Mouse (Mus musculus): Measurements from ENCODE around the gene Selplg. TPM values are rescaled to one million over a fixed set of nuclear protein-coding genes. Genes with fewer than 3 reads are reported as not detected.
A peak's percentile ranks its signal among the peaks of the same experiment; 100 is the strongest.

Selplg gene
- polyA plus RNA-seq, 1 experiment from 2014 or later: 2.0 TPM

- Histone ChIP-seq H3K9ac (ENCODE audit: low read length) (peak within 1 kb of the TSS; percentile 93), H3K4me1 (replicated peaks; ENCODE audit: control insufficient read depth, insufficient read depth) (peaks cover 5% of the 10 kb centered on the region; the same call in 1 of the 2 replicates), H3K36me3 (ENCODE audit: control insufficient read depth, insufficient read depth, low read length) (peaks cover 15% of the 10 kb centered on the region; the same call in 1 of the 2 replicates), H3K4me3 (ENCODE audit: low read depth, low read length) (peak within 1 kb of the TSS; percentile 99), H3K27ac (replicated peaks) (peak within 1 kb of the TSS; percentile 97), H3K9me3 (ENCODE audit: control insufficient read depth, low read length) (no peaks in the 10 kb centered on the region), H3K4me2 (replicated peaks; ENCODE audit: low read depth) (peak within 1 kb of the TSS; percentile 93), H3K27me3 (ENCODE audit: control insufficient read depth, insufficient read depth, low read length) (no peaks in the 10 kb centered on the region)
- TF ChIP-seq CTCF (IDR thresholded peaks at IDR 0.05; ENCODE audit: low read depth): peak; percentile 7; the same call in 1 of the 2 replicates
- TF ChIP-seq EP300 (optimal IDR thresholded peaks at IDR 0.05): no peak
- WGBS: under 1% methylated on average over 47 of the region's 49 CpGs
- ATAC-seq (ENCODE audit: low FRiP score, low TSS enrichment): peak; percentile 90
- DNase-seq (ENCODE audit: low spot score): peak; percentile 95
These were observed 60.0 kb downstream of the Selplg start, which contains the start of the genes Sart3 and Iscu for GRCm38 (mm10) chr5:113772450-113772895. Gene Sart3, minus strand, starts transcription at chr5:113772510. Gene Iscu, plus strand, starts transcription at chr5:113772748.

GRCm38 (mm10) chr5:113771213-113772162 is 61.0 kb downstream of the Selplg start:
- no peaks in the 10 kb centered on the region for H3K9me3 ChIP-seq (ENCODE audit: control insufficient read depth, low read length)
- peak overlapping the region; percentile 97 for H3K27ac ChIP-seq (replicated peaks)
- H3K36me3 ChIP-seq (ENCODE audit: control insufficient read depth, insufficient read depth, low read length): peaks cover 9% of the 10 kb centered on the region; the same call in 1 of the 2 replicates
- WGBS: under 1% methylated on average over 94 of the region's 97 CpGs
- DNase-seq (ENCODE audit: low spot score) (peak; percentile 83), ATAC-seq (ENCODE audit: low FRiP score, low TSS enrichment) (peak; percentile 86)
- peak overlapping the region; percentile 99 for H3K4me3 ChIP-seq (ENCODE audit: low read depth, low read length)
- H3K4me2 ChIP-seq (replicated peaks; ENCODE audit: low read depth): peak overlapping the region; percentile 93
- H3K4me1 ChIP-seq (replicated peaks; ENCODE audit: control insufficient read depth, insufficient read depth): peaks cover 5% of the 10 kb centered on the region; the same call in 1 of the 2 replicates
- TF ChIP-seq CTCF (IDR thresholded peaks at IDR 0.05; ENCODE audit: low read depth) (no peak), EP300 (optimal IDR thresholded peaks at IDR 0.05) (peak; percentile 93)
- H3K9ac ChIP-seq (ENCODE audit: low read length): peak overlapping the region; percentile 93
- no peaks in the 10 kb centered on the region for H3K27me3 ChIP-seq (ENCODE audit: control insufficient read depth, insufficient read depth, low read length)

GRCm38 (mm10) chr5:113768806-113769205 is 63.6 kb downstream of the Selplg start:
- Histone ChIP-seq H3K36me3 (ENCODE audit: control insufficient read depth, insufficient read depth, low read length) (no peaks in the 10 kb centered on the region), H3K9ac (ENCODE audit: low read length) (no peak overlapping the region), H3K4me1 (replicated peaks; ENCODE audit: control insufficient read depth, insufficient read depth) (peaks cover 5% of the 10 kb centered on the region; the same call in 1 of the 2 replicates), H3K4me3 (ENCODE audit: low read depth, low read length) (no peak overlapping the region), H3K27me3 (ENCODE audit: control insufficient read depth, insufficient read depth, low read length) (no peaks in the 10 kb centered on the region), H3K9me3 (ENCODE audit: control insufficient read depth, low read length) (no peaks in the 10 kb centered on the region), H3K27ac (replicated peaks) (no peak overlapping the region), H3K4me2 (replicated peaks; ENCODE audit: low read depth) (no peak overlapping the region)
- ATAC-seq (ENCODE audit: low FRiP score, low TSS enrichment): no peak
- TF ChIP-seq EP300 (optimal IDR thresholded peaks at IDR 0.05) (no peak), CTCF (IDR thresholded peaks at IDR 0.05; ENCODE audit: low read depth) (no peak)
- WGBS: 89% methylated on average over 8 of the region's 8 CpGs
- DNase-seq (ENCODE audit: low spot score): no peak

Other genes with a start within 250 kb of the Selplg start
- gene Cmklr1, start 182.2 kb downstream of the Selplg start, polyA plus RNA-seq (2015; fragmentation: Nextera tagmentation; extraction: Ambion mirVana): 2.0 and 2.6 TPM in 2 replicates
- not detected in 2 replicates for gene 1700069L16Rik, start 107.9 kb downstream of the Selplg start, polyA plus RNA-seq (2015; fragmentation: Nextera tagmentation; extraction: Ambion mirVana)
- gene Ficd, start 96.8 kb downstream of the Selplg start, polyA plus RNA-seq (2015; fragmentation: Nextera tagmentation; extraction: Ambion mirVana): 5.5 and 6.0 TPM in 2 replicates
- 10.4 and 11.2 TPM in 2 replicates for gene Sart3, start 60.1 kb downstream of the Selplg start, polyA plus RNA-seq (2015; fragmentation: Nextera tagmentation; extraction: Ambion mirVana)
- 154 and 166 TPM in 2 replicates for gene Iscu, start 59.9 kb downstream of the Selplg start, polyA plus RNA-seq (2015; fragmentation: Nextera tagmentation; extraction: Ambion mirVana)
- 35.3 and 36.6 TPM in 2 replicates for gene Tmem119, start 32.1 kb downstream of the Selplg start, polyA plus RNA-seq (2015; fragmentation: Nextera tagmentation; extraction: Ambion mirVana)
- gene Coro1c, start 76.1 kb upstream of the Selplg start, polyA plus RNA-seq (2015; fragmentation: Nextera tagmentation; extraction: Ambion mirVana): 91.6 and 93.6 TPM in 2 replicates
- gene Ssh1, start 161.2 kb upstream of the Selplg start, polyA plus RNA-seq (2015; fragmentation: Nextera tagmentation; extraction: Ambion mirVana): 5.0 and 5.3 TPM in 2 replicates
- 0.15 and 0.24 TPM in 2 replicates for gene Dao, start 171.1 kb upstream of the Selplg start, polyA plus RNA-seq (2015; fragmentation: Nextera tagmentation; extraction: Ambion mirVana)
- gene Usp30, start 232.8 kb upstream of the Selplg start, polyA plus RNA-seq (2015; fragmentation: Nextera tagmentation; extraction: Ambion mirVana): 5.3 and 5.7 TPM in 2 replicates